Mouse (Mus musculus) heart, postnatal 14 days (tissue): ENCODE measurements around the gene Sgsh. TPM values are rescaled to one million over a fixed set of nuclear protein-coding genes. Genes with fewer than 3 reads are reported as not detected.

Source experiments
- DNase-seq, 2 experiments: peaks; one replicate each; pipeline ENCODE4 v3.0.0; 2021 to 2022
- intact Hi-C: fragments of 180-260 bp; cut with DNase I; formaldehyde crosslinking; loops from one replicate; pipeline ENCODE4 v1.15.1; 2025
- microRNA-seq, 2 experiments: library from miRNA; unstranded; fragments of <30 nt; microRNA quantifications; one replicate each; pipeline ENCODE4 v1.2.0; 2021 to 2022
- total RNA-seq, 2 experiments: library from RNA; stranded (reverse); gene quantifications; 2 replicates each; pipeline ENCODE4 v1.2.3; 2021

Gene Sgsh
- total RNA-seq, 2 experiments from 2014 or later, result 4.6 to 6.2 TPM

GRCm38 (mm10) chr11:119322521-119322920 lies 32.8 kb downstream of the Sgsh start:
- intact Hi-C loops, result no loop called here
- DNase-seq, result no peak

- intact Hi-C loops, result no loop called here
- DNase-seq, result peak; percentile 32 to 38
These were observed 38.6 kb downstream of the Sgsh start for GRCm38 (mm10) chr11:119316720-119317119.

- no peak for DNase-seq
- intact Hi-C loops, result no loop called here
These were observed 40.9 kb downstream of the Sgsh start for GRCm38 (mm10) chr11:119314252-119314936.

- DNase-seq, result no peak
- intact Hi-C loops, result no loop called here
These were observed 44.7 kb downstream of the Sgsh start for GRCm38 (mm10) chr11:119310621-119311020.

GRCm38 (mm10) chr11:119307916-119308315 lies 47.4 kb downstream of the Sgsh start:
- intact Hi-C loops, result no loop called here
- no peak for DNase-seq

GRCm38 (mm10) chr11:119307658-119307867 lies 47.8 kb downstream of the Sgsh start, which contains the start of gene Card14:
Gene Card14 (plus strand): TSS chr11:119307768.
- intact Hi-C loops, result no loop called here
- DNase-seq, result no peak

- DNase-seq, result no peak
- intact Hi-C loops, result no loop called here
These were observed 48.3 kb downstream of the Sgsh start for GRCm38 (mm10) chr11:119306762-119307657.

GRCm38 (mm10) chr11:119304904-119305712 lies 50.2 kb downstream of the Sgsh start:
- intact Hi-C loops, result loop anchor here (2.0 kb wide), 1 partner anchor 58 kb away; no protein-coding TSS in a partner anchor
- peak; percentile 45 to 59 for DNase-seq

- intact Hi-C loops, result no loop called here
- DNase-seq, result no peak
These were observed 54.4 kb downstream of the Sgsh start for GRCm38 (mm10) chr11:119300986-119301385.

GRCm38 (mm10) chr11:119300246-119300935 lies 54.9 kb downstream of the Sgsh start:
- intact Hi-C loops, result no loop called here
- DNase-seq, result no peak

GRCm38 (mm10) chr11:119299391-119300245 lies 55.7 kb downstream of the Sgsh start, which contains the start of gene Eif4a3:
Gene Eif4a3 (minus strand): TSS chr11:119300089.
- DNase-seq, result peak; percentile 99
- intact Hi-C loops, result no loop called here

- DNase-seq, result no peak
- intact Hi-C loops, result no loop called here
These were observed 56.4 kb downstream of the Sgsh start for GRCm38 (mm10) chr11:119298917-119299316.

GRCm38 (mm10) chr11:119297996-119298395 lies 57.3 kb downstream of the Sgsh start:
- DNase-seq, result no peak
- intact Hi-C loops, result no loop called here

Small RNA genes lying within 50 kb of the gene (microRNA-seq; reads per million reads assigned to microRNA genes)
- 0.12 to 0.54 reads per million in 2 experiments for gene Mir1932

Other genes with a start within 250 kb of the Sgsh start
- gene Tbc1d16, start 127.0 kb downstream of the Sgsh start, total RNA-seq, result 10 to 100 TPM; 68.5 to 68.7 TPM
- gene Ccdc40, start 127.0 kb downstream of the Sgsh start, total RNA-seq, result under 1 TPM; 0.15 to 0.31 TPM
- gene Gaa, start 87.6 kb downstream of the Sgsh start, total RNA-seq, result 10 to 100 TPM; 53.1 to 56.0 TPM
- gene Eif4a3, start 55.4 kb downstream of the Sgsh start, total RNA-seq, result 10 to 100 TPM; 64.9 to 74.5 TPM
- gene Card14, start 47.8 kb downstream of the Sgsh start, total RNA-seq, result under 1 TPM; 0.14 to 0.15 TPM
- 1 to 10 TPM; 3.1 to 5.0 TPM for gene Slc26a11, start within 50 bp of the Sgsh start, total RNA-seq
- gene Rnf213, start 37.6 kb upstream of the Sgsh start, total RNA-seq, result 10 to 100 TPM; 15.4 to 16.8 TPM
- gene Endov, start 135.8 kb upstream of the Sgsh start, total RNA-seq, result 10 to 100 TPM; 11.0 TPM
- gene Nptx1, start 192.2 kb upstream of the Sgsh start, total RNA-seq, result under 1 TPM; 0.29 to 0.55 TPM
- gene Rptor, start 247.4 kb upstream of the Sgsh start, total RNA-seq, result 10 to 100 TPM; 34.4 to 34.8 TPM